Mouse (Mus musculus) bone marrow, adult 2 months (tissue): ENCODE results near the gene Cdca5.

Experiments used
- CTCF ChIP-seq: fragments of 200-500 bp; IDR thresholded peaks from 2 replicates; pipeline ENCODE4 v1.5.1; 2011; ENCODE audit warnings: low read length, control low read depth; ENCODE audit not compliant: control insufficient read depth, insufficient read depth
- POLR2A ChIP-seq: fragments of 200-500 bp; IDR thresholded peaks from 2 replicates; pipeline ENCODE4 v1.6.1; 2011; ENCODE audit warnings: low read depth, mild to moderate bottlenecking, control low read depth, low read length, borderline replicate concordance; ENCODE audit not compliant: control insufficient read depth

- TF ChIP-seq POLR2A (no peak), CTCF (no peak)
These were observed 4.1 kb downstream of the Cdca5 start for GRCm38 (mm10) chr19:6088841-6089240.
